Mouse (Mus musculus) embryo, embryonic 11 days (tissue): ENCODE data around the gene Ly86.

Experiments used
- DNase-seq: peaks from one replicate; pipeline ENCODE4 v3.0.0-alpha.2; 2015

Gene Ly86

DNA sequence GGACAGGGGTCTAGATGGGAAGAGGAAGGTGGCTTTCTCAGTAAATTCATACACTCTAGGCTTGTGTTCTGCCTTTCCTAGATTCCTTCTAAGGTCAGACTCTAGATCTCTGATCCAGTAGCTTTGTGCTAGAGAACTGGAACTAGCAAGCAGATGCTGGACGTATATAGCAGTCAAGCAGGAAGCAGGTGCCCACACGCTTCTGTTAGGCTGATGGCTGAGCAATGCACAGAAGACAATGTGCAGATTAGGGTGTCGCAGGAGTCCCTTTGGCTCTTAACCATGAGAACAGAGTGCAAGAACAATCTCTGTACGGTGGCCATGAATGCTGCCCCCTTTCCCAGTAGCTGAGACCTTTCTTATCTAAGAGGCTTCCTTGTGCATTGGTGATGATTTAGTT lies 9.4 kb downstream of the Ly86 start:
- DNase-seq = no peak

DNA sequence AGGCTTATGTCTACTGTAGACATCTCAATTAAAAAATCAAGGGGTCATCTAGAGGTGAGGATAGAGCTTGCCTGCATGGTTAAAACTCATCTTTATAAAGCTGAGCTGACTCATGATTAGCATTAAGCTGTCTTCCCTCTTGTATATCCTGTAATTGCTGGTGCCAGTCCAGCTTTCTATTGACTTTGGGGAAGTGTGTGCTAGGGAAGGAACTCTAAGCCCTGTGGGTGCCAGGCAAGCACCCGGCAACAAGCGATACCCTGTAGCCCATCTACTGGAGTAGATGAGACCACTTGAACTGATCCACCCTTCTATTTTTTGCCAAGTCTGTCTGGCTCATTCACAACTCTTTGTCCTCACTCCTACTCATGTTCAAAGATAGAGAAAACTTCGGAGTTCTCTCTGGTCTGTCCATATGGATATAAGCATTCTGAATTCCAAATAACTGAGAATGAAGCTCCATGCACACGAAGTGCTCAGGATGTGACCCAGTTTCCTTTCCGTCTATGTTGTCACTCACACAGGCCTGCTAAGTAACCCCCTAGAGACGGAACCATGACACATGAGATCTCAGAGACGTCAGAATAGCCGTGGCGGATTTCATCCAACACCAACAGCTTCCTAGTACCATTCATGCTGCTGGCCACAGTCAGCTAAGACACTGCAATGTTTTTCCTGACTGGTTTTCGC lies 10.8 kb downstream of the Ly86 start:
- DNase-seq = no peak

DNA sequence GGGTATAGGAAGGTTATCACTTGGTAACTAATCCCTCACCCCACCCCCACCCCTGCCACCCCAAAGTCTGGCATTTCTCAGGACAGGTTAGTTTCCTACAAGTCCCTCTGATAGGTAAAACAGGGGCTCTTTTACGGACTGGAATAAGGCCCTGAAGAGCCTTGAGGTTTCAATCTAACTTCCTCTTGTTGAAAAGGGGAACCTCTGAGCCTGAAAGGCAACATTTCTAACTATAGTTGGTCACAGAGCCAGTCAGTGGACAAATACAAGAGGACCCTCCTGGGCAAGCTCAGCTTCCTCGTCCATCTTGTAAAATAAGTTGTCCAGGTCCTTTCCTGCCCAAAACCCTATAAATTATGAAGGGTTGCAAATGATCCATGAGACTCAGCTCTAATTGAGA lies 11.5 kb downstream of the Ly86 start:
- no peak for DNase-seq

DNA sequence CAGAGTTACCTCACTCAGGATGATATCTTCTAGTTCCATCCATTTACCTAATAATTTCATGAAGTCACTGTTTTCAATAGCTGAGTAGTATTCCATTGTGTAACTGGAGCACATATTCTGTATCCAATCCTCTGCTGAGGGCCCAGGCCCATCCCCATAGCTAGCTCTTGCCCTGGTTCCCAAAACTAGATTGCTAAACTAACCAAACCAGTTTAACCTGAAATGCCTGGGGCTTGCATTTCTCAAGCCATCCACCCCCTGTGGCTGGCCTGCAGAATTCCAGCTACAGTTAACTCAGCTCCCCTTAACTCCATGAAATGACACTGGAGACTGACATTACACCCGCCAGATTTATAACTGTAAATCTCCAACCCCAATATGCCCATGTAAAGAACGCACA lies 13.1 kb downstream of the Ly86 start:
- DNase-seq = no peak

DNA sequence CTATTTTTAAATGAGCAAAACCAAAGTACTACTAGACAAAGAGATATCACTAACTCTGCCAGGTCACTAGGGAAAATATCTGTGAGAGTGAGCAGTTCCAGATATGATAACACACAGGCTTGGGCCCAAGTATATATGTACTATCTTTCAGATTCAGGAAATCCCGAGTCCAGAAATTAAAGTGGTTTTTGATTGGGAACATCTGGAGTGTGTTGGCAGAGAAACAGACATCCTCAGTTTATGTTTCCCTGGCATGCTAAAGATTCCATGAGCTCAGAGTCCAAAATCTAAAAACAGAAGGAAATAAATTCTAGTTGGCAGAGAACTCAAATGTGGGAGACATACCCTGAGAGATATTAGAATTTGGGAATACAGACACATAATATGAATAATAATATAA lies 16.2 kb downstream of the Ly86 start:
- no peak for DNase-seq

DNA sequence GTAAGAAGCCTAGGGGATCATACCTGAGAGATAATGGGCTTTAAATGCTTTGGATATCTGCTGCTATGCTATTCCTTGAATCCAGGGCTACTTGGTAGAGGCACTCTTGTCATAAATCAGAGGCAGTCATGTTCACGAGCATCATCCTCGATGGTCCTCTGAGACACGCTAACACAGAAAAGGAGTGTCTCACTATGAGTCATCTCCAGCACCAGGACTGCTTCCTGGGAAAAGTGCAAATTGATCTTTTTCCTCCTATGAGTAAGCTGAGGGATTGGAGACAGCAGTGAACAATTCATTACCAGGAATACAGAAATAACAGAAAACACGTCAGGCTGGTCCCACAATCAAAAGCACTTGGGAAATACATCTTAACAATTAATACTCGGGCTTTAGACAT lies 19.3 kb downstream of the Ly86 start:
- no peak for DNase-seq

DNA sequence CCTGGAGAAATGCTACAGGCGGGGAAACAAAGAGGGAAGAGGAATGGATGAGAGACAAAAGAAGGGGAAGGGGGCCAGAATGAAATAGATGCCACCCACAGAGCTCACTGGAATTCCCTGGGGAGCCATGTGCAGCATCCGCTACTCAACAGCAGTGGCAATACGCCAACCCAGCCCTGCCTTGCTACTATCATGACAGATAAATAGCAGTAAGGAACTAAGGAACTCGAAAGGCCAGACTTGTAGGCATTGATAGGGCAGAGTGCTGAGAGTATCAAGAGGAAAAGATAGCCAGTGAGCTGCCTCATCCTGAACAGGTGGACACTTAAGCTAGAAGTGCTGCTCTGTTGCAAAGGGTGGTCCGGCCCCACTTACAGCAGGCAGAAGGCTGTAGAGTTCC lies 31.4 kb downstream of the Ly86 start:
- no peak for DNase-seq

DNA sequence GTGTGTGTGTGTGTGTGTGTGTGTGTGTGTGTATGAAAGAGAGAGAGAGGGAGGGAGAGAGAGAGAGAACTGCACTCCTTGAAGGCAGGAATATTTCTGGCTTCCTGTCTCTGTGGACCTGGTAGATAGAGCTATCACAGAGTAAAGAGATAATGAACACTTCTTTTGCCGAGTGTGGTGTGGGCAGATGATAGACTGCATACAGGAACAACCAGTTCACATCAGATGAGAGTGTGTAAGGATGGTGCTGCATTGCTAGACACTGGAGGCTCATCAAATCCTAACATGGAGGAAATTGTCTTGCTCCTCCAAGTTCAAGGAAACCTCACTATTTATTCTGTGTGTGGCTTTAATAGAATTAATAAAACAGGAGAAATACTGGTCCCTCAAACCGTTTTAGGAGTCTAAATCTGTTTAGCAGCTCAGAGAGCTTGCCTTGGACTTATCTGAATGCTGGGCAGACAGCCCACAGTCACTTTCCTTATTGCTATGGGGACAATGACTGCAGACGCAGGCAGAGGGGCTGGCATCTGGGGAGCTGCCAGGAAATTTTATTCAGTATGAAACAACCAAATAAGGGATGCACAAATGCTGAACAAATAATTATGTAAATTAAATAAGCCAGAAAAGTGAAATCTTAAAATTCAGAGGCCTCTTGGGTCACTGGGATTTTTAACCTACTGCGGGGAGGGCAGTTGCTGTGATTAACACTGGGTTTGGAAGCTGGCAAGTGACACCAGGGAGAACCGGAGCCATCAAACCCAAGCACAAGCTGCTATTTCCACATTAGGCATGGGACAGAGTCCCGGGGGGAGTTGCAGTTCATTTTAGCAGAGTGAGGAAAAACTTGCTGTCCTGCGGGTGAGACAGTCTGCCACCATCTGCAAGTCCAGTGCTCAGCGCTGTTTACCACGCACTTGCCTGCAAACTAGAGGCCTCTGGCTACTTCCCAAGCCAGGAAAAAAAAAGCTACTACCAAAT lies 43.5 kb downstream of the Ly86 start:
- no peak for DNase-seq

DNA sequence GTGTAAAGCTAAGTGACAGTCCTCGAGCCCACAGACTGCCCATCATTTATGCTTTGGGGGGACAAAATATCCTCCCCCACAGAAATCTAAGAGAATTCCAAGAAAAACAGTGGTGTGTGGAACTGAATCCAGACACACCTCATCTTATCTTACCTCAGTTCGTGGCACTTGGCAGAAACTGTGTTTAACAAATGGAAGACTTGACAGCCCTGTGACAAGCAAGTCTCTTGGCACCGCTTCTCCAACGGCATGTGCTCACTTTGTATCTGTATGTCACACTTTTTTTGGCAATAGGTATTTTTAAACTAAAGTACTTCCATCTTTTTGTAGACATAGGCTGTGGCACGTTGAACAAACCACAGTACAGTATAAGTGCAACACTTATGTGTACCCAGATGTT lies 44.3 kb downstream of the Ly86 start:
- no peak for DNase-seq

DNA sequence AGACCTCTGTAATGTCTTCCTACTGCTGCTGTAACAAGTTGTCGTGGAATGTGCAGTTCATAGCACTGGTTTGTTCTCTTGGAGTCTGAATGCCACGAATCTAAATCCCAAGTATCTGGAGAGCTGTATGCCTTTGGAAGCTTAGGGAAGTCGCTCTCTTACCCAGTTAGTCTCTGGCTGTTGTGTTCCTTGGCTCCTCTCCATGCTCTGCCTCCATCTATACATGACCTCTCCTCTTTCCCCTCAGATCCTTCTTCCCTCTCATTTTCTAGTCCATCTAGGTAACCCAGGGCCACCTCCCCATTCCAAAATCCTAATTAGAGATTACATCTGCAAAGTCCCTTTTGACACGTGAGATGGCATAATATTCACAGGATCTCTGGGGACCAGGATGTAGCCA lies 53.8 kb downstream of the Ly86 start:
- DNase-seq = no peak

DNA sequence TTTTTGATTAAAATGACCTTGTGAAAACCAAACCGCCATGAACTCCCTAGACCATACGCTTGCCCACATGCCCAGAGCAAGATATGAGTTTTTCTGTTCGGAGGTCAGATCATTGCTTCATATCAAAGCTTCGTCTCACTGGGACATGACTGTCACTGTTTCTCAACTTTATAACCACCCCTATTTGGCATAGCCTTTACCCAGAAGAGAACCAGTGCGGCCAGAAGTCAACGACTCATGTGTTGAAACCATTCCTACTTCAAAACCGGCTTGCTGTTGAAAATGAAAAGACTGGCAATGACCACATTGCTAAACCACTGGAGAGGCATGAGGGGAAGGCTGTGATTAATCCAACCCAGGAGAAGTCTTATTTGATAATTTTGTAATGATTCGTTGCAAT lies 54.3 kb downstream of the Ly86 start:
- no peak for DNase-seq

DNA sequence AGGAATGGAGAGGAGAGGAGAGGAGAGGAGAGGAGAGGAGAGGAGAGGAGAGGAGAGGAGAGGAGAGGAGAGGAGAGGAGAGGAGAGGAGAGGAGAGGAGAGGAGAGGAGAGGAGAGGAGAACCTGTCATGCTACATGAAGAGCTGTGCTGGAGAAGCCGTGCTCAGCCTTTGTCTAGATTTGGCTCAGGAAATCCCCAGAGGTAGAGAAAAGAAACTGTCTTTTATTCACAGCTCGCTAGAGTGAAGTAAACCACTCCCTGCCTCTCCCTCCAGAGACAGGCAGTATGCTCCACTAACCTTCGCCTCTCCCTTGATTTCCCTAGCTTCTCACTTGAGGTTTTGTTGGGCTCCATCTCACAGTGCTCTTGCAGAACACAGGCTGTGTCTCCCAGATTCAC lies 57.4 kb downstream of the Ly86 start:
- no peak for DNase-seq

DNA sequence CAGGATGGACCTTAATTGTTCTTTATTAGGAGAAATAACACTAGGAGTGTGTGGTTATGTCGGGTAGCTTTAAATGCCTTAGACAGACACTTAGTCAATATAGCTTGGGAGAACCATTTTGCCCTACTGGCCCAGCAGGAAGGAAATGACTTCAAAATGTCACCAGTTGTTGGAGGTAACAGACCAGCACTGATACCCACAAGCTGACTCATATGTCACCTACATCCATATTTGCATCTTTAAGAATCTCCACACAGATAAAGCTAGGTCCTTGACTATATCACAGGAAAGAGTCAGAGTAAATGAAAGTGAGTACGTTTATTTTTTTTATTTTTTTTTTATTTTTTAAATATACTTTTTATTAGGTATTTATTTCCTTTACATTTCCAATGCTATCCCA lies 58.7 kb downstream of the Ly86 start:
- no peak for DNase-seq

DNA sequence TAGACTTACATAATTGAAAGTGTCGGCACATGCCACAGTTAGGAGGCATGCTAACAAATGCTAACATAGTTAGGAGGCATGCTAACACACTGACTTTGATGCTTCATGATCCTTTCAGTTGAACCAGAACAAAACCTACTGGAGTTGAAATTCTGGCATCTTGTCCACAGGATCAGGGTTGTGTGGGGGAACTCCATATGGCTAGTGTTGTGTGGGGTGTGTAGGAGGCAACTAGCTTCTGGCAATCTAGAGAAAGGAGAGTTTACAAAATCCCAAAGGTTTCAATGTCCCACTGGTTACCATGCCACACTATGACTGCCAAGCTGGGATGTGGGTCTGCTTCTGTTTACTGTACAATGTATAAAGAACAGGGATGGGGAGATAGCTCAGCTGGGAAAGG lies 70.7 kb downstream of the Ly86 start:
- no peak for DNase-seq

DNA sequence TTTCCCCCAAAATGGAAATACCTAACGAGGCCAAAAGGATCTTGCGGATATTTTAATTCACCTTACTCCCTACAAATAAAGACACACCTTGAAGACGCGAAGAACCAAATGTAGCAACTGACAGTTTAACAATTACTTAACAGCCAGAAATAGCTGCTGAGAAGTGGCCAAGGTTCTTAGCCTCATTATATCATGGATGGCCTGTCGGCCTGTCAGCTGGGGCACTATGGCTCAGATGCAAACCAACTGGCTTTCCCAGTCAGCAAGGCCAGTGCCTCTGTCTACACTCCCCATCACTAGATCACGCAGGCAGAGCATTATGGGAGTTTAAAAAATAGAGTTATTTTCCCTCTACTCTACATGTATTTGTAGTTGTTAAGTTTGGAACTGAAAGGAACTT lies 78.4 kb downstream of the Ly86 start:
- DNase-seq = no peak

DNA sequence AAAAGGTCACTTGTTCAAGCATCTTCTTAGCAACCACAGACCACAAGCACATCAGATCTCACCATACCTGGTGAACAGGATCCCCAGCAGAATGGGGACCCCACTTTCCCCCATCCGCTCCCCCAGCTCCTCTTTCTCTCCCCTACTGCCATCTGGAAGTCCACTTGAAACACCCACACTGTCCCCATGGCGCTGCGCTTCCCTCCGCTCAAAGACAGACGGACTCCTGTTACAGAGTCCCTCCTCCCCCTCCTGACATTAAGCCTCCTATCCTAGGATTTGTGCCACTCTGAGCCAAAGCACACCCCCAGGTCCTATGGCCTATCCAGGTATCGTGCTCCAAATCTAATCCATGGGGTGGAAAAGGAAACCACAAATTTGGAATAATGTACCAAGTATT lies 79.9 kb downstream of the Ly86 start:
- no peak for DNase-seq

DNA sequence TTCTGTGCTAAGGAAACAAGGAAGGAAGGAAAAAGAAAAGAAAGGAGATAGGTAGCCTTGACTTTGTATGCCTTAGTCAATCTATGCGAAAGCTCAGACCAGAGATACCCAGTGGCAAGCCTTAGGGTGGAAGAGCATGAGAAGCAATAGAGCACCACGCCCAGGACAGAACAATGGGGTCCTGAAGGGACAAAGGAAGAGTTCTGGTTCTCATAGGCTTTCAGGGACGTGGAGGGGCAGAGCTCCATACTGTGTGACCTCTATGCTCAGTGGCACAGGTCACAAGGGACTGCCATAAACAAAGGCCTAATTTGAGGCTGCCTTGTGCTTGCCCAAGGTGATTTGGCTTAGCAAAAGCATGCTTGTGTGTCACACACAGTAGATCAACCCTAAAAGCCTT lies 80.4 kb downstream of the Ly86 start:
- DNase-seq = no peak

DNA sequence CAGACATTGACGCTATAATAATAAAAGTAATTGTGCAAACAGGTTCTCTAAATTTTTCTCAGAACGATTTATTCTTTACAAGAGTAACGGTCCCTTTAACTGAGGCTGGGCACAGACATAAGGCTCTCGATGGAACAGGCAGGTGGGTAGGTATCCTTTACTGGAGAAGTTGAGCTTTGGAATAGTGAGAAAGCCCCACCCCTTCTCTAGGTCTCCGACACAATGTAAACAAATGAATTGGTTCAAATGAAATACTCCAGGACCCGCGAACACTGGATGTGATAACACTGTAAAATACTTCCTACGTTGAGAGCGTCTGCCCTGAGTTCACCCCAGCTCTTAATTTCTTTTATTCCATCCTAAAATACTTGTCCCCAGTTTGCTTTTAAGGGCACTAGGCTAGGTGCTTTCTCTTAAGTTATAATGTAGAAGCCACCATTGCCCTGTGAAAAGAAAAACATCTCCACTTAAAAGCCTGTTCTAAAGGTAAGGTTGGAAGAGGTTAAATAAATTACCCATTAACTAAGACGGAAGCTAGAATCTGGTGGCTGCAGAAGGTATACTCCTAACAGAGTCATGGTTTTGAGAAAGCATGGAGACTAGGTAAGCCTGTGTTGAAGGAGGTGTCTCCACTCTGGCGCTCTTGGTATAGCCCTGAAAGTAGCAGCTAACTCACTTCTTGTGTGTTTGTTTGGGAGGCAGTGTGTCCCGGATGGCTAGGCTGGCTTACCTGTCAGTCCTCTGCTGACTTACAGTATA lies 81.7 kb downstream of the Ly86 start:
- DNase-seq = no peak

DNA sequence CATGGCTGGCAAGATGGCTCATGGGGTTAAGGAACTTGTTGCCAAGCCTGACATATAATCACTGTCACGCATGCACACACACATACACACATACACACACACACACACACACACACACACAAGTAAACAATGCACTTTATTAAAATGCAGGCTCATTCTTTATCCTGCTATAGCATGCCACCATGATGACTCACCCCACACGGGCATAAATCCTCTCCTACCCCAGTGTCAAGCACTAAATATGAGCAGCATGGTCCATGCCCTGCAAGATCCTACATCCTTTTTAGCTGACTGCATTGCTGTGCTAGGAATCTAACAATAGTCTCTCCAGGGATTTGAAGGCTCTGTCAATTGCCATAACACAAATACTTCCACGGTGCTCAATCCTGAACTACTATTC lies 83.5 kb downstream of the Ly86 start:
- no peak for DNase-seq

DNA sequence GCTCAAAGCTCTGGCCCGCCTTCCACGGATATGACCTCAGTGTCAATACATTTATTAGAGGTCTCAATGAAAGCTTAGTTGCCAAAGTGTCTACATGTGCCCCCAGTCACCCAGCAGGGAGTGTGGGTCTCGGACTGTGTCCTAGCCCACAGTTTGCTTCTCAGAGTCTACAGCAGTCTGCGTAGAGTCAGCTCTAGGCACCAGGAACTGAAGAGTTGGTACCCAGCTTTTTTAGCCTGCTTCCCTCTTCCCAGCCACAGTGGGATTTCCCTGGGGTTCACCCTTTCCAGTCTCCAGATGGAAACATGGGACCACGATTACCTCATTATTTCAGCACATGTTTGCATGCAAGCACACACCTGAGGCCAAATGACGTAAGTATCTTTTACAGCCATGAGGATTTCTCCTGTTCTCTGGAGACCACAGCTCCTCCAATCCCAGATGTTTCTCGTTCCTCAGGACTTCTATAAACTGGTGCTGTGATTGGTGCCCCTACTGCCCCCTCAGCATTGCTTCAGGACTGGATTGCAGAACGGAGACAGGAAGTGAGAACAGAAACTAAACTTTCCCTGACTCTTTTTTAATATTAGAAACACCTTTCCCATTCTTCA lies 84.8 kb downstream of the Ly86 start:
- no peak for DNase-seq

DNA sequence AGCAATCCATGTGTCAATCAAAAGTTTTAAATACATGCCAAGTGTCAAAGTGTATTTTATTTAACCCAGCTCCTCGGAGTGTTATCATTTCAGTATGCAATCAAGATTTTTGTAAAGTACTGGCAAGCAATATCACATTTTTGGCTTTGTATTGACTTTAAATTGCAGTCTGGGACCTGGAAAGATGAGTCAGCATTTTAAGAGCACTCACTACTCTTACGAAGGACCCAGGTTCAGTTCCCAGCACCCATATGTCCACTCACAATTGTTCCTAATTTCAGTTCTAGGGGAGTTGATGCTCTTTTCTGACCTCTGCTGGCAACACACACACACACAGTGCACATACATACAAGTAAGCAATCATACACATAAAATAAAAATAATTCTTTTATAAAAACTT lies 86.7 kb downstream of the Ly86 start:
- DNase-seq = no peak

DNA sequence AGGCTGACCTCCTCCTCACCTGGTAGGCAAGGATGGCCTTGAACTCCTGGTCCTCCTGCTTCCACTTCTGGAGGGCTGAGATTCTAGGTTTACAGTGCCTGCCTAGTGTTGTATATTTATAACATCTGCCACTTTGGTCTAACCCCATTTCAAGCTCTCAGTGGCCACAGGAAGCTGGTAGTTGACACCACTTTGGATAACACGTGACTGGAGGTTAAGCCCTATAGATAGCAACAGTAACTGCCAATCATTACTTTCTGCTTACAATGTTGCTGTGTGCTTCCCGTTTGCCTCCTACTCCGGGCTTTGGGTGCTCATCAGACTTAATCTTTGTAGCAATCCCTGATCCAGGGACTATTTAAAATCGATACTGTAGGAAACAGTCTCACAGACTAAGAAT lies 87.6 kb downstream of the Ly86 start:
- no peak for DNase-seq

DNA sequence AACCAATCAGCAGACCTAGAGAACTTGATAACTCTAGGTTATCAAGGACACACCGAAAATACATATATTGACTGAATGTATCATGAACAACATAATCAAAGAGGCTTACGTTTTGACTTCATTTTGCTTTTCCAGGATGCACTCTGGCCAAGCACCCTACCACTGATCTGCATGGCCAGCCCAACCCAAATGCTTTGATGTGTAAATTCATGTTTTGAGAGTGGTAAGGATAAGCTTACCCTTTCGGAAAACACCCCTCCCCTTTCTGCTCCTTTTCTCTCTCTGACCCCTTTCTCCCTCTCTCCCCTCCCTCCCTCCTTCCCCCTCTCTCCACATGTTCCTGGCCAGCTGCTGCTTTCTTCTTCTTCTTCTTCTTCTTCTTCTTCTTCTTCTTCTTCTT lies 88.1 kb downstream of the Ly86 start:
- DNase-seq = no peak
